Mouse (Mus musculus) 416B (cell line): Measurements from ENCODE around the gene Synrg.

Source experiments
- DNase-seq: peaks from one replicate; pipeline ENCODE4 v3.0.0; 2011; ENCODE audit warnings: low read depth

Gene Synrg

GRCm38 (mm10) chr11:83963991-83964921 lies at the start of gene Synrg:
Gene Synrg, plus strand, starts transcription at chr11:83964428.
- peak; percentile 86 for DNase-seq

DNA sequence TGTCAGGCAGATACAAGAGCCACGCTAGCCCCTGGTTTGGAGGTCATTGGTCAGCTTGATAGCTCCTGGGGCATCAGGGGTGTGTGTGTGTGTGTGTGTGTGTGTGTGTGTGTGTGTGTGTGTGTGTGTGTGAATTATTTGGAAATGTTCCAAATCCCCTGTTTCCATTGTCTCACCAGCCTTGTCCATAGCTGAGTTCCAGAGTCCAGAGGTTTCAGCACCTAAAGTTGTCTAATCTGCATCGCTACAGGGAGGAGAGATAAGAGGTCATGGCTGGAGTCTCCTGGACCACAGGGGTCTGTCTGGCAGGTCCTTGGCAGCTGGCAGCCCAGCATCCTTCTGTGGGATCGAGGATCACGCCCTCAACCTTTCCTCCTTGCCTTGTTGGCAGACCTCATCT lies 49.7 kb upstream of the Synrg start:
- no peak for DNase-seq

GRCm38 (mm10) chr11:83922600-83922999 lies 41.6 kb upstream of the Synrg start:
- no peak for DNase-seq

GRCm38 (mm10) chr11:83927097-83927496 lies 37.1 kb upstream of the Synrg start:
- DNase-seq = peak; percentile 59

DNA sequence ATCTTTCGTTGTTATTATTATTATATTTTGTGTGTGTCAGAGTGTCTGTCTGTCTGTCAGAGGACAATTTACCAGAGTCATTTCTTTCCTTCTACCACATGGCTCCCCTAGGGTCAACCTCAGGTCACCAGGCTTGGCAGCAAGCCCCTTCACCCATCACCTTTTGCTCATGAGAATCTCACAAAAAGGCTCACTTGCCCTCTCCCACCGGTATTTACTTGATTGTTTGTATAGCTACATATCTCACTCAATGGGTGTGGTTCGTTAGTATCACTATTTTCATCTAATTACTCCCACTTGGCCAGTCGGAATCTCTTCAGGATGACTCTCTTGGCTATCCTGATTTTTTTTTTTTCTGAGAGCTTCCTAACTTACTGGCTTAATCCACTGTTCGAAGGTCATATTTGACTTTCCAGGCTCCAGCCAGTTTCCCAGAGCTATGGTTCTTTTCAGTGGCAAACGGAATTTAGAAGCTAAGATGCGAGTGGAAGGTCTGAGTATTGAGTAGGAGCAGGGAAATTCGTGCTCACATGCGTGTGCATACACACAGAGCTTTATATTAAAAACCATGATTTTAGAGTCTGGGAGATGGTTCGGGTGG lies 31.6 kb upstream of the Synrg start:
- no peak for DNase-seq

DNA sequence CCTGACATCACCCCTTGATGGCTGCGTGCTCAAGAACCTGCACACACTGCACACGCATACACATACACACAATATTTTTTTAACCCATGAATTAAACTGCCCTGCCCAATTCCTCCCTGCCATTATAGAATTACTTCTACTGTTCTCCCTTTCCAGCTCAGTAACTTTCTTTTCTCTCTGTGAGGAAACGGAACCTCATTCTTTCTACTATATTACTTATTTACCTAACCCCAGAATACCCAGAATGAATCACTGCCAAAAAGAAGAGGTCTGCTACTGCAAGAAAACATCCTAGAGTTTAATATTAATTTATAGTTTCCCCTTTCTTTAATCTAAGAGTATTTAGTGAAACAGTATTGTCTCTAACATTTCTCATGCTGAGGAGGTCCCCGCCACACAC lies 30.9 kb upstream of the Synrg start:
- no peak for DNase-seq

- peak; percentile 73 for DNase-seq
Observed at GRCm38 (mm10) chr11:83935986-83936665, 28.1 kb upstream of the Synrg start.

- DNase-seq = no peak
Observed at GRCm38 (mm10) chr11:83938556-83938955, 25.7 kb upstream of the Synrg start.

GRCm38 (mm10) chr11:83941950-83942840 lies 22.0 kb upstream of the Synrg start, which contains the start of gene Ddx52:
Gene Ddx52, plus strand, starts transcription at chr11:83942062.
- peak; percentile 89 for DNase-seq

- DNase-seq = peak; percentile 75
Observed at GRCm38 (mm10) chr11:83956822-83957221, 7.4 kb upstream of the Synrg start.

GRCm38 (mm10) chr11:83961983-83962382 lies 2.2 kb upstream of the Synrg start:
- no peak for DNase-seq

DNA sequence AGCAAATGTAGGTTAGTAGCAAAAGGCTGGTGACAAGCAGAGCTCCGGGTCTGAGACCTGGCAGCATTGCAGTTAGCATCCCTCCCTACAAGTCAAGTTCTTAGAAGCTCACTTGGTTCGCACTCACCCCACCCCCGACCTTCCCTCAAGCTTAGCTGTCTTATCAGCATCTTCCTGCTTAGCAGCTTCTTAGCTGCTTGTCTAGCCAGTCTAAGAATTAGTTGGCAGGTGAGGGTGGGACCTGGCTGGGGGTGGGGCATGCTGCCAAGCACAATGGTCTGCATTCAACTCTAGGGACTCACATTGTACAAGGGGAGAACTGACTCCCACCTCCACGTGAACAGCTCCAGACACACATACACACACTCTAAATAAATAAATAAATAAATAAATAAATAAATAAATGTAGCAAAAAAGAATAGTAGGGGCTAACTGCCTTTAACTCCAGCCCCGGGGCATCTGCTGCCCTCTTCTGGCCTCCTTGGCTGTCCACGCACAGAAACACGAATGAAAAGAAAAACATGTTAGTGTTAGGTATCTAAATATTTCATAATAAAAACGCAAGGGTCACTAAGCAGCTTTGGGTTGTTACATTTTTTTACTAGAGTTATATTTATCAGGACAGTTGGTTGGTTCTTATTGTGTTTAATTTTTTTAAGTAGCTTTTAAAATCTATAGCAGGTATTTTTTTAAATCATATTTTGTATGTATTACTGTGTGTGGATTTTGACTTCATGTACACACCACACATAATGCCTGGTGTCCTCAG lies 3.4 kb downstream of the Synrg start:
- DNase-seq = peak; percentile 30

DNA sequence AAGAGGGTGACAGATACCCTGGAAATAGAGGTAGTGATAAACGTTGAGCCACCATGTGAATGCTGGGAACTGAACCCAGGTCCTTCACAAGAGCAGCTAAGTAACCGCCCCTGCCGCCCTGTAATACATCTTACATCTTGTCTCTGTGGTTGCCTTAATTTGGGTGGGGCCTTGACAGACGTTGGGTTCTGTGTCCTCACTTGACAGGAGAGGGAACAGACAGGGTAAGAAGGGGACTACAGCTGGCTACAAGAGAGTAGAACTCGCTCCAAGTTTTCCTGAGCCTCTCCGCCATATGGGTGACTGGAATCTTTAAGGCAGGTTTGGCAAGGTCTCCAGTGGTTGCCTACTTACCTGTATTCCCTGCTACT lies 4.0 kb downstream of the Synrg start:
- DNase-seq = no peak

DNA sequence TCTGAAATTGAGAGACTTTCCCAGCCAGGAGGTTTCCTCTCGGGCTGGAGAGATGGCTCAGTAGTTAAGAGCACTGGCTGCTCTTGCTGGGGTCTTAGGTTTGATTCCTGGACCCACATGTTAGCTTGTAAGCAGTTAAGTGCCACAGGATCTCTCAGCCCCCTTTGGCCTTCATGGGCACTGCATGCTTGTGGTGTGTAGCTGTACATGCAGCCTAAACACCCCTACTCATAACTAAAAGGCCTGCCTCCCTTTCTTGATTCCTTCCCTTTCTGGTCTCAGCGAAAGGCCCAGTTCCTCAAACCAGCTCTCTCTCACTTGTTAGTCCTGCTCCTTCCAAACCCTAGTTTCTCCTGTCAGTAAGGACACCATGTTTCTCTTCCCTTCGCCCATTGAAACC lies 4.8 kb downstream of the Synrg start:
- no peak for DNase-seq

GRCm38 (mm10) chr11:83974561-83975346 lies 10.5 kb downstream of the Synrg start:
- no peak for DNase-seq

DNA sequence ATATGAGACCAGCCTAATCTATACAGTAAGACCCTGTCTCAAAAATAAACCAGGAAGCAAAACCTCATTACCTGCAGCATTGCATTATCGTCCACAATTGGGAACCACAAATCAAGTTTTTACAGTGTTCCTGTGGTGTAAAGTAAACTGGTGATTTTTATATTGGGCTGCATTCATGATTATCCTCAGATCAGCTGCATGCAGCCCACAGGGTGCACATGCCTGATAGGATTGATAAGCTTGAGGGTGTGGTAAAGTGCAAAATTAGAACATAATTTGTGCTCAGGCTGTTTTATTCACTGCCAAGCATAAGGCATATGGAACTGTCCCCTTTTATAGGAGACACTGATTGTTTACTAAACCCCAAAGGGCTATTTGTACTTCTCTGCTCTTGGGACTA lies 11.3 kb downstream of the Synrg start:
- DNase-seq = no peak

DNA sequence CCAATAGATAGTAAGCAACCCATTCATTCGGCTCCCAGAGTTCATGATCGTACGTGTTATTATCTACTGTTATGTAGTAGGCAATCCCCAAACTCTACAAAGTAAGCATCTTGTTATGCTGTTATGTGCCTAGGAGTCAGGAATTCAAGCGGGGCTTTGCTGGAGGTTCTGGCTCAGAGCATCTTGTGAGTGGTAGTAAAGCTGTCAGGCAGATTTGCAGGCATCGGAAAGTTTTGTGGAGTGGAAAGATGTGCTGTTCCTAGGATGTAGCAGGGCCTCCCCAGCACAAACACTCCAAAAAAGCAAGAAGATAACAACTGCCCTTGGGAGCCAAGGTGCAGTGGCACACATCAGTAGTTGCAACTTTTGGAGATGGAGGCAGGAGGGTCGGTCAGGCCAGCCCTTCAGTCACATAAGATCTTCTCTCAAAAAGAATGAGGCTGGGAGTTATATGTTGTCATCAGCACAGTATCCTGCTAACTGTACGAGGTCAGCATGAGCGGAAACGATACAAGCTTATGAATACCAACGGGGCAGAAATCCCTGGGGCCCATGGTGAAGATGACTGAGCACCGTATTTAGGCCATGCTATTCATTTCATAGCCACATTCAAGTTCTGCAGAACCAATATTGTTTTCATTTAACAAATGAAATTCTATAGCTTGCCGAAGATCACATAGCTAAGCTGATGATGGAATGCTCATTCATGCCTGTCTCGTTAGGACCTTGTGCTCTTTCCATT lies 12.2 kb downstream of the Synrg start:
- DNase-seq = no peak

GRCm38 (mm10) chr11:83977810-83978209 lies 13.6 kb downstream of the Synrg start:
- no peak for DNase-seq

DNA sequence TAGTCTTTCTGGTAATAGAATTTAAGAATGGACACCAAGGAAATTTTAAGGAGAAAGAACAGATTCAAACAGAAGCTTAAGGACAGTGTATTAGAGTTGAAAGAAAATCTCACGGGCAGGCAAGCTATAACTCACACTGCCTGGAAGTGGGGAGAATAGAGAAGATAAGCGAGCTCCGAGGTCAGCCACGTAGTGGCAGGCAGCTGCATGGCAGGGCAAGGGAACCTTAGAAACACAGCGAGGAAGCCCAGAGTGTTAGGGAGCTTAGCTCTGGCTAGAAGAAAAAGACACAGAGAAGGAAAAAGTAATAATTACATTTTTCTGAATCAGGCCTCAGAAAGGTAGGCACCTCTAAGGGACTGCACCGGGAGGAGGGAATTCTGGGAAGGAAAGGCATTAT lies 15.8 kb downstream of the Synrg start:
- DNase-seq = no peak

GRCm38 (mm10) chr11:83981338-83981737 lies 17.1 kb downstream of the Synrg start:
- no peak for DNase-seq
